Mouse (Mus musculus): Measurements from ENCODE around the gene Cma2. TPM values are rescaled to one million over a fixed set of nuclear protein-coding genes. Genes with fewer than 3 reads are reported as not detected.
"Not testable (repeated sequence)": the region's sequence is repeated elsewhere in the genome, so short reads cannot be mapped to it uniquely, and the experiment has no call there.

The Cma2 gene
- total and polyA plus RNA-seq, 2 experiments from 2014 or later: not detected

DNA sequence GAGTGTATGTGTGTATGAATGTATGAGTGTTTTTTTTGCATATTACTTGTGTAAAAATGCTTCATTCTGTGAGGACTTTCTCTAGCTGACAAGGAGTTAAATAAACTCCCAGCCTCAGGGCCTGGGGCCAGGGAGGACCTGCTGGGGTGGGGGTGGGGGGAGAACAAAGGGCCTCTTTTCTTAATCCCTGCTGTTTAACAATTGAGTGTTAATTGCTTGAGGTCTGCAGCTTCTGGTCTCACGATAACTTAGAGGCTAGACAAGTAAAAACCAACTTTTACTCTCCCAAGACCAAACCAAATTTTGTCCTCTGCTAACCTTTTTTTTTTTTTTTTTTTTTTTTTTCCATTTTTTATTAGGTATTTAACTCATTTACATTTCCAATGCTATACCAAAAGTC, 12.5 kb downstream of the Cma2 start:
- no peak overlapping the region for H3K4me2 ChIP-seq (ENCODE audit: low read depth, low read length)
- no peaks in the 10 kb centered on the region for H3K9me3 ChIP-seq (ENCODE audit: low read length)
- H3K27me3 ChIP-seq (ENCODE audit: insufficient read depth, low read length): no peaks in the 10 kb centered on the region
- H3K4me1 ChIP-seq (ENCODE audit: insufficient read depth, low read length): no peaks in the 10 kb centered on the region
- WGBS: 11% methylated on average over 1 of the region's 1 CpGs
- peak; percentile 18 for DNase-seq (ENCODE audit: low spot score)
- no peak overlapping the region for H3K9ac ChIP-seq (replicated peaks; ENCODE audit: low read length)
- no peak for ATAC-seq
- no peak overlapping the region for H3K4me3 ChIP-seq (ENCODE audit: low read length)
- H3K36me3 ChIP-seq (ENCODE audit: insufficient read depth, low read length): no peaks in the 10 kb centered on the region
- TF ChIP-seq CTCF (IDR thresholded peaks at IDR 0.05; ENCODE audit: low read depth): no peak
- H3K27ac ChIP-seq: no peak overlapping the region

DNA sequence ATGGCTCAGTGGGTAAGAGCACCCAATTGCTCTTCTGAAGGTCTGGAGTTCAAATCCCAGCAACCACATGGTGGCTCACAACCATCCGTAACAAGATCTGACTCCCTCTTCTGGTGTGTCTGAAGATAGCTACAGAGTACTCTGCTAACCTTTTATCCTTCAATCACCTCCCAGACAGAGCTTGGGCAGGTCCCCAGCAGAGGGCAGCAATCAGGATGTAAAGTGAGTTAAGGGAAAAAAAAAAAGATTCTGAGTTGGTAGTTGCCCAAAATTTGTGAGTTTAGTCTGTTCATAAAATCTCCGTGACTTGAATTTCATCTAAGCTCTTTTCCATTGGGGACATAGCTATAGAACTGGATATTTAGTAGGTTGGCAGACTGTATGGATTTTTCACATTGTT, 13.1 kb downstream of the Cma2 start:
- H3K9ac ChIP-seq (replicated peaks; ENCODE audit: low read length); ATAC-seq; DNase-seq (ENCODE audit: low spot score); H3K27me3 ChIP-seq (ENCODE audit: insufficient read depth, low read length); H3K4me2 ChIP-seq (ENCODE audit: low read depth, low read length); H3K36me3 ChIP-seq (ENCODE audit: insufficient read depth, low read length); H3K27ac ChIP-seq; H3K9me3 ChIP-seq (ENCODE audit: low read length); H3K4me3 ChIP-seq (ENCODE audit: low read length); H3K4me1 ChIP-seq (ENCODE audit: insufficient read depth, low read length): not testable (repeated sequence)
- TF ChIP-seq CTCF (IDR thresholded peaks at IDR 0.05; ENCODE audit: low read depth): peak; percentile 41
- WGBS: 48% methylated on average over 2 of the region's 2 CpGs

DNA sequence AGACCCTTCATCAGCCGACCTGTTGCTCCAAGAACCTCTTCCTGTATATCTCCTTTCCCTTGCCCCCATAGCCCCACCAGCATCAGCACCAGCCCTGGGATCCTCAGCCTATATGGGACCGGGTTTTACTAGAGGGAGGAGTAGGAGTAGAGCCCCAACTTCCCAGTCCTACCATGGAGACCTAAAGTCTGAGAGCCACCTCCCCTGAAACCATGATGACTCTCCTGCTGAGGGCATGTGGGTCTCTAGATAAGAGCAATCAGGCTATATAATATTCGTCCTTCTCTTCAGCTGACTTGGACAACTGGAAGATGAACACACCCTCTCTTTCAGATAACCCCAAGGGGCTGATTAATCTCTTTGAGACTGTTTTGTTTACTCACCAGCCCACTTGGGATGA, 36.7 kb downstream of the Cma2 start:
- DNase-seq (ENCODE audit: low spot score); H3K9me3 ChIP-seq (ENCODE audit: low read length); H3K9ac ChIP-seq (replicated peaks; ENCODE audit: low read length); H3K27ac ChIP-seq; H3K36me3 ChIP-seq (ENCODE audit: insufficient read depth, low read length); H3K4me1 ChIP-seq (ENCODE audit: insufficient read depth, low read length); ATAC-seq; H3K4me3 ChIP-seq (ENCODE audit: low read length); H3K4me2 ChIP-seq (ENCODE audit: low read depth, low read length); H3K27me3 ChIP-seq (ENCODE audit: insufficient read depth, low read length): not testable (repeated sequence)
- 86% methylated on average over 1 of the region's 3 CpGs for WGBS

DNA sequence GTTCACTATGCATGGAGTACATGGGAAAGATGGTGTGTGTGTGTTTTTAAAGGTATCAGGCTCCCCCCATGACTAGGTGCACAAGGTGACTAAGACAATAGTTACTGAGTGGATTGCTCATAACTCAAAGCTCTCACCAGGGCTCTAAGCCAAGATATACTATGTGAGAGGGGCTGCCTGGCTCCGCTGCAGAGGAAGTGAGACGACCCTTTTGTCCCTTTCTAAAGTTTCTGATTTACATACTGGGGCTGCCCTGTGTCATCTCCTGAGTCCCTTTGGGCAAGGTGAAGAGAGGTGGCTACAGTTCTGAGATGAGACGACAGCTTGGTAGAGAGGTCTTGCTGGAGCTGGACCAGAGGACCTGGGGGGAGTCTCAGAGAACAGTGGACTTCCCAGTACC, 62.4 kb downstream of the Cma2 start:
- no peak overlapping the region for H3K4me3 ChIP-seq (ENCODE audit: low read length)
- no peak for DNase-seq (ENCODE audit: low spot score)
- no peaks in the 10 kb centered on the region for H3K27me3 ChIP-seq (ENCODE audit: insufficient read depth, low read length)
- H3K36me3 ChIP-seq (ENCODE audit: insufficient read depth, low read length): no peaks in the 10 kb centered on the region
- 64% methylated on average over 3 of the region's 3 CpGs for WGBS
- H3K9ac ChIP-seq (replicated peaks; ENCODE audit: low read length): no peak overlapping the region
- H3K9me3 ChIP-seq (ENCODE audit: low read length): no peaks in the 10 kb centered on the region
- no peak overlapping the region for H3K27ac ChIP-seq
- no peaks in the 10 kb centered on the region for H3K4me1 ChIP-seq (ENCODE audit: insufficient read depth, low read length)
- ATAC-seq: no peak
- TF ChIP-seq CTCF (IDR thresholded peaks at IDR 0.05; ENCODE audit: low read depth): no peak
- H3K4me2 ChIP-seq (ENCODE audit: low read depth, low read length): no peak overlapping the region

DNA sequence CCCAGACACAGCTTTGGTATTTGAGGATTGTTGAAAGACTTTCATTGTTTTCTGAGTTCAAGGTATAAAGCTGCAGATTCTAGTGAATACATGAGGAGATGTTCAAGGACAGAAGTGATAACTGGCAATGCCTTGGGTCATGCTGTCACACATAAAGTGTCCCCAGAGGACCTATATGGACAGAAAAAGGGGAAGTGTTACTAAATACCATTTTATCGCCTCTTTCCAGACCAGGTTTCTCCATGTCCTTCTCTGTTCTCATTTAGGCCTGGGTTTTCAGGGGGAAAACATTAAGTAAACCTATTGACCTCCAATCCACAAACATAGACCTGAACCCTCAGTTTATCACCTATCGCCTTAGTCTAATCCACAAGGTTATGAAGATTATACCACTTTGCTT, 63.1 kb downstream of the Cma2 start:
- Histone ChIP-seq H3K4me1 (ENCODE audit: insufficient read depth, low read length) (no peaks in the 10 kb centered on the region), H3K4me2 (ENCODE audit: low read depth, low read length) (no peak overlapping the region), H3K9me3 (ENCODE audit: low read length) (no peaks in the 10 kb centered on the region), H3K4me3 (ENCODE audit: low read length) (no peak overlapping the region), H3K36me3 (ENCODE audit: insufficient read depth, low read length) (no peaks in the 10 kb centered on the region), H3K27ac (no peak overlapping the region), H3K9ac (replicated peaks; ENCODE audit: low read length) (no peak overlapping the region), H3K27me3 (ENCODE audit: insufficient read depth, low read length) (no peaks in the 10 kb centered on the region)
- TF ChIP-seq CTCF (IDR thresholded peaks at IDR 0.05; ENCODE audit: low read depth): no peak
- ATAC-seq: no peak
- WGBS: 98% methylated on average over 2 of the region's 2 CpGs
- no peak for DNase-seq (ENCODE audit: low spot score)

DNA sequence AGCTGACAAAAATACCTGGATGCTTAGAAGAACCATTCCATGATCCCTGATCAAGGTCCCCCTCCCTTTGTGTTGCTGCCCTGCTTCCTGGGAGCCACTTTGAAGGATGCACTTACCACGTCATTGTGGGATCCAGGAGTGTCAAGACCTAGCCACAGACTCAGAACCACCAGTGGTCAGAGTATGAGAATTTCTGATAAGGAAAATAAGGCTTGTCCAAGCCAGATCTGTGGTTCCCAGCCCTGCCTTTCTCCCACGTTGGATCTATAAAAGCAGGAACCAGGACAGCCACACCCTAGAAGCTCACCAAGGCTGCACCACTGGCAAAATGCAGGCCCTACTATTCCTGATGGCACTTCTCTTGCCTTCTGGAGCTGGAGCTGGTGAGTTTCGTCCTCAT, 66.9 kb downstream of the Cma2 start, which contains the start of gene Mcpt1:
Mcpt1 (plus strand) TSS at position 301 of the 400 bp plus-strand sequence.
- H3K4me2 ChIP-seq (ENCODE audit: low read depth, low read length); H3K36me3 ChIP-seq (ENCODE audit: insufficient read depth, low read length); H3K4me1 ChIP-seq (ENCODE audit: insufficient read depth, low read length); ATAC-seq; H3K9ac ChIP-seq (replicated peaks; ENCODE audit: low read length); H3K9me3 ChIP-seq (ENCODE audit: low read length); H3K27me3 ChIP-seq (ENCODE audit: insufficient read depth, low read length); DNase-seq (ENCODE audit: low spot score); H3K27ac ChIP-seq; H3K4me3 ChIP-seq (ENCODE audit: low read length): not testable (repeated sequence)
- WGBS: 81% methylated on average over 3 of the region's 3 CpGs

DNA sequence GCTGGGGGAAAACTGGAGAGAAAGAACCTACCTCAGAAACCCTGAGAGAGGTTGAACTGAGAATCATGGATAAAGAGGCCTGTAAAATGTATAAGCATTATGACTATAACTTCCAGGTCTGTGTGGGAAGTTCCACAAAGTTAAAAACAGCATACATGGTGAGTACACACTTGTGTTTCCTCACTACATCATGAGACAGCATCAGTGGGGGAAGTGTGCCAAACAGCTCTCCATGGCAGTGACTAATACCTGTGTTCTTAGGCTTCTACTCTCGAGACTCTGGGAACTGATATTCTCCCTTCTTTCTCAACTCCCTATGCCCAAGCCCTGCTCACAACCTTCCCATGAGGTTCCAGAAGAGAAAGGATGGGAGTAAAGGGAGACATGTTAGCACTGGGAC, 68.7 kb downstream of the Cma2 start:
- Histone ChIP-seq H3K9me3 (ENCODE audit: low read length) (no peaks in the 10 kb centered on the region), H3K4me1 (ENCODE audit: insufficient read depth, low read length) (no peaks in the 10 kb centered on the region), H3K27me3 (ENCODE audit: insufficient read depth, low read length) (no peaks in the 10 kb centered on the region), H3K9ac (replicated peaks; ENCODE audit: low read length) (no peak overlapping the region), H3K4me3 (ENCODE audit: low read length) (no peak overlapping the region), H3K4me2 (ENCODE audit: low read depth, low read length) (no peak overlapping the region), H3K27ac (no peak overlapping the region), H3K36me3 (ENCODE audit: insufficient read depth, low read length) (no peaks in the 10 kb centered on the region)
- 71% methylated on average over 1 of the region's 1 CpGs for WGBS
- DNase-seq (ENCODE audit: low spot score) (no peak), ATAC-seq (no peak)
- TF ChIP-seq CTCF (IDR thresholded peaks at IDR 0.05; ENCODE audit: low read depth): no peak

DNA sequence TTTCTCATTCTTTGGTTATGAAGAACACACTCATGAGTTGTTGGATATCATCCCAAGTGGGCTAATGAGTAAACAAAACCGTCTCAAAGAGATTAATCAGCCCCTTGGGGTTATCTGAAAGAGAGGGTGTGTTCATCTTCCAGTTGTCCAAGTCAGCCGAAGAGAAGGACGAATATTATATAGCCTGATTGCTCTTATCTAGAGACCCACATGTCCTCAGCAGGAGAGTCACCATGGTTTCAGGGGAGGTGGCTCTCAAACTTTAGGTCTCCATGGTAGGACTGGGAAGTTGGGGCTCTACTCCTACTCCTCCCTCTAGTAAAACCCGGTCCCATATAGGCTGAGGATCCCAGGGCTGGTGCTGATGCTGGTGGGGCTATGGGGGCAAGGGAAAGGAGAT, 70.5 kb downstream of the Cma2 start:
- H3K4me3 ChIP-seq (ENCODE audit: low read length); H3K36me3 ChIP-seq (ENCODE audit: insufficient read depth, low read length); H3K9me3 ChIP-seq (ENCODE audit: low read length); H3K27me3 ChIP-seq (ENCODE audit: insufficient read depth, low read length); H3K4me1 ChIP-seq (ENCODE audit: insufficient read depth, low read length); H3K27ac ChIP-seq; H3K9ac ChIP-seq (replicated peaks; ENCODE audit: low read length); DNase-seq (ENCODE audit: low spot score); ATAC-seq; H3K4me2 ChIP-seq (ENCODE audit: low read depth, low read length): not testable (repeated sequence)
- WGBS: 79% methylated on average over 3 of the region's 4 CpGs

Other genes with a start within 250 kb of the Cma2 start
- 0.10 and 0.11 TPM in 2 replicates for gene Tgm1, start 237.1 kb upstream of the Cma2 start, total RNA-seq (2014; rRNA removed)
- 0.06 and 0.16 TPM in 2 replicates for gene Tgm1, start 237.1 kb upstream of the Cma2 start, polyA plus RNA-seq (2015; fragmentation: Nextera tagmentation; extraction: Ambion mirVana)
- 78.7 and 83.8 TPM in 2 replicates for gene Rabggta, start 228.7 kb upstream of the Cma2 start, total RNA-seq (2014; rRNA removed)
- 50.4 and 51.9 TPM in 2 replicates for gene Rabggta, start 228.7 kb upstream of the Cma2 start, polyA plus RNA-seq (2015; fragmentation: Nextera tagmentation; extraction: Ambion mirVana)
- 62.0 and 69.2 TPM in 2 replicates for gene Dhrs1, start 205.3 kb upstream of the Cma2 start, total RNA-seq (2014; rRNA removed)
- gene Dhrs1, start 205.3 kb upstream of the Cma2 start, polyA plus RNA-seq (2015; fragmentation: Nextera tagmentation; extraction: Ambion mirVana): 86.0 and 88.3 TPM in 2 replicates
- gene Nop9, start 205.3 kb upstream of the Cma2 start, total RNA-seq (2014; rRNA removed): 19.9 and 28.9 TPM in 2 replicates
- gene Nop9, start 205.3 kb upstream of the Cma2 start, polyA plus RNA-seq (2015; fragmentation: Nextera tagmentation; extraction: Ambion mirVana): 23.0 and 23.5 TPM in 2 replicates
- gene Cideb, start 192.5 kb upstream of the Cma2 start, total RNA-seq (2014; rRNA removed): 1.9 TPM in 1 of 2 replicates, not detected in the other
- gene Cideb, start 192.5 kb upstream of the Cma2 start, polyA plus RNA-seq (2015; fragmentation: Nextera tagmentation; extraction: Ambion mirVana): 0.75 and 0.81 TPM in 2 replicates
- gene Ltb4r2, start 189.6 kb upstream of the Cma2 start, total RNA-seq (2014; rRNA removed): 0.16 and 0.32 TPM in 2 replicates
- 0.69 and 0.78 TPM in 2 replicates for gene Ltb4r2, start 189.6 kb upstream of the Cma2 start, polyA plus RNA-seq (2015; fragmentation: Nextera tagmentation; extraction: Ambion mirVana)
- gene Ltb4r1, start 185.0 kb upstream of the Cma2 start, total RNA-seq (2014; rRNA removed): 0.43 and 0.52 TPM in 2 replicates
- 0.64 and 0.71 TPM in 2 replicates for gene Ltb4r1, start 185.0 kb upstream of the Cma2 start, polyA plus RNA-seq (2015; fragmentation: Nextera tagmentation; extraction: Ambion mirVana)
- 5.6 and 5.8 TPM in 2 replicates for gene Adcy4, start 166.9 kb upstream of the Cma2 start, total RNA-seq (2014; rRNA removed)
- 1.7 and 2.8 TPM in 2 replicates for gene Adcy4, start 166.9 kb upstream of the Cma2 start, polyA plus RNA-seq (2015; fragmentation: Nextera tagmentation; extraction: Ambion mirVana)
- gene Ripk3, start 162.1 kb upstream of the Cma2 start, total RNA-seq (2014; rRNA removed): 0.42 and 1.7 TPM in 2 replicates
- gene Ripk3, start 162.1 kb upstream of the Cma2 start, polyA plus RNA-seq (2015; fragmentation: Nextera tagmentation; extraction: Ambion mirVana): 1.7 and 2.0 TPM in 2 replicates
- gene Nfatc4, start 127.8 kb upstream of the Cma2 start, total RNA-seq (2014; rRNA removed): 13.9 and 21.9 TPM in 2 replicates
- 5.9 and 6.8 TPM in 2 replicates for gene Nfatc4, start 127.8 kb upstream of the Cma2 start, polyA plus RNA-seq (2015; fragmentation: Nextera tagmentation; extraction: Ambion mirVana)
- 33.6 and 39.3 TPM in 2 replicates for gene Nynrin, start 97.0 kb upstream of the Cma2 start, total RNA-seq (2014; rRNA removed)
- 5.1 and 6.4 TPM in 2 replicates for gene Nynrin, start 97.0 kb upstream of the Cma2 start, polyA plus RNA-seq (2015; fragmentation: Nextera tagmentation; extraction: Ambion mirVana)
- gene Cbln3, start 66.6 kb upstream of the Cma2 start, total RNA-seq (2014; rRNA removed): 2.1 and 5.0 TPM in 2 replicates
- gene Cbln3, start 66.6 kb upstream of the Cma2 start, polyA plus RNA-seq (2015; fragmentation: Nextera tagmentation; extraction: Ambion mirVana): 0.67 and 0.68 TPM in 2 replicates
- 15.1 and 17.9 TPM in 2 replicates for gene Khnyn, start 66.0 kb upstream of the Cma2 start, total RNA-seq (2014; rRNA removed)
- 7.0 and 7.1 TPM in 2 replicates for gene Khnyn, start 66.0 kb upstream of the Cma2 start, polyA plus RNA-seq (2015; fragmentation: Nextera tagmentation; extraction: Ambion mirVana)
- 120 and 138 TPM in 2 replicates for gene Sdr39u1, start 50.7 kb upstream of the Cma2 start, total RNA-seq (2014; rRNA removed)
- 134 and 136 TPM in 2 replicates for gene Sdr39u1, start 50.7 kb upstream of the Cma2 start, polyA plus RNA-seq (2015; fragmentation: Nextera tagmentation; extraction: Ambion mirVana)
- 0.21 and 1.6 TPM in 2 replicates for gene Cma1, start 6.3 kb upstream of the Cma2 start, total RNA-seq (2014; rRNA removed)
- 0.88 and 1.3 TPM in 2 replicates for gene Cma1, start 6.3 kb upstream of the Cma2 start, polyA plus RNA-seq (2015; fragmentation: Nextera tagmentation; extraction: Ambion mirVana)
- not detected in 2 replicates for gene Mcpt1, start 67.0 kb downstream of the Cma2 start, total RNA-seq (2014; rRNA removed)
- gene Mcpt1, start 67.0 kb downstream of the Cma2 start, polyA plus RNA-seq (2015; fragmentation: Nextera tagmentation; extraction: Ambion mirVana): not detected in 2 replicates
- gene Mcpt9, start 79.5 kb downstream of the Cma2 start, total RNA-seq (2014; rRNA removed): not detected in 2 replicates
- not detected in 2 replicates for gene Mcpt9, start 79.5 kb downstream of the Cma2 start, polyA plus RNA-seq (2015; fragmentation: Nextera tagmentation; extraction: Ambion mirVana)
- gene Mcpt2, start 91.1 kb downstream of the Cma2 start, total RNA-seq (2014; rRNA removed): not detected in 2 replicates
- not detected in 2 replicates for gene Mcpt2, start 91.1 kb downstream of the Cma2 start, polyA plus RNA-seq (2015; fragmentation: Nextera tagmentation; extraction: Ambion mirVana)
- gene Mcpt4, start 111.3 kb downstream of the Cma2 start, total RNA-seq (2014; rRNA removed): not detected in 2 replicates
- gene Mcpt4, start 111.3 kb downstream of the Cma2 start, polyA plus RNA-seq (2015; fragmentation: Nextera tagmentation; extraction: Ambion mirVana): 0.48 TPM in 1 of 2 replicates, not detected in the other
- gene Mcpt8, start 134.3 kb downstream of the Cma2 start, total RNA-seq (2014; rRNA removed): not detected in 2 replicates
- not detected in 2 replicates for gene Mcpt8, start 134.3 kb downstream of the Cma2 start, polyA plus RNA-seq (2015; fragmentation: Nextera tagmentation; extraction: Ambion mirVana)
- not detected in 2 replicates for gene Ctsg, start 151.6 kb downstream of the Cma2 start, total RNA-seq (2014; rRNA removed)
- gene Ctsg, start 151.6 kb downstream of the Cma2 start, polyA plus RNA-seq (2015; fragmentation: Nextera tagmentation; extraction: Ambion mirVana): not detected in 2 replicates
- not detected in 2 replicates for gene Gzme, start 169.6 kb downstream of the Cma2 start, total RNA-seq (2014; rRNA removed)
- not detected in 2 replicates for gene Gzme, start 169.6 kb downstream of the Cma2 start, polyA plus RNA-seq (2015; fragmentation: Nextera tagmentation; extraction: Ambion mirVana)
- not detected in 2 replicates for gene Gzmd, start 181.6 kb downstream of the Cma2 start, total RNA-seq (2014; rRNA removed)
- not detected in 2 replicates for gene Gzmd, start 181.6 kb downstream of the Cma2 start, polyA plus RNA-seq (2015; fragmentation: Nextera tagmentation; extraction: Ambion mirVana)
- gene Gzmg, start 208.6 kb downstream of the Cma2 start, total RNA-seq (2014; rRNA removed): not detected in 2 replicates
- not detected in 2 replicates for gene Gzmg, start 208.6 kb downstream of the Cma2 start, polyA plus RNA-seq (2015; fragmentation: Nextera tagmentation; extraction: Ambion mirVana)
- gene Gzmn, start 223.6 kb downstream of the Cma2 start, total RNA-seq (2014; rRNA removed): not detected in 2 replicates
- not detected in 2 replicates for gene Gzmn, start 223.6 kb downstream of the Cma2 start, polyA plus RNA-seq (2015; fragmentation: Nextera tagmentation; extraction: Ambion mirVana)

All from hindbrain, postnatal 0 days (tissue).